Mouse (Mus musculus) liver, embryonic 13.5 days (tissue): ENCODE measurements around the gene Prkca. TPM values are rescaled to one million over a fixed set of nuclear protein-coding genes. Genes with fewer than 3 reads are reported as not detected.

Source experiments
- ATAC-seq: fragments of 200-750 bp; cut with Nextera tagmentation; 2 replicates; pipeline ENCODE4 v1.8.0; 2017; ENCODE audit warnings: low read depth, mild to moderate bottlenecking, moderate number of reproducible peaks, moderate library complexity
- DNase-seq: peaks from one replicate; pipeline ENCODE4 v3.0.0; 2022
- H3K27ac ChIP-seq: fragments of 300-500 bp; sonication (generic); 2 replicates; pipeline ENCODE4 v1.5.1; 2015; ENCODE audit warnings: moderate library complexity, mild to moderate bottlenecking, inconsistent platforms
- H3K27me3 ChIP-seq: fragments of 300-500 bp; sonication (generic); 2 replicates; pipeline ENCODE4 v1.6.1; 2015; ENCODE audit warnings: mild to moderate bottlenecking, inconsistent platforms
- H3K36me3 ChIP-seq: fragments of 300-500 bp; sonication (generic); 2 replicates; pipeline ENCODE4 v1.6.1; 2015; ENCODE audit warnings: mild to moderate bottlenecking, inconsistent platforms
- H3K4me1 ChIP-seq: fragments of 300-500 bp; sonication (generic); replicated peaks from 2 replicates; pipeline ENCODE4 v1.6.1; 2015; ENCODE audit warnings: inconsistent platforms
- H3K4me2 ChIP-seq: fragments of 300-500 bp; sonication (generic); 2 replicates; pipeline ENCODE4 v1.6.1; 2015; ENCODE audit warnings: inconsistent platforms, mild to moderate bottlenecking, moderate library complexity
- H3K4me3 ChIP-seq: fragments of 300-500 bp; sonication (generic); replicated peaks from 2 replicates; pipeline ENCODE4 v1.5.1; 2015; ENCODE audit warnings: mild to moderate bottlenecking, inconsistent platforms
- H3K9ac ChIP-seq: fragments of 300-500 bp; sonication (generic); 2 replicates; pipeline ENCODE4 v1.6.1; 2015; ENCODE audit warnings: mild to moderate bottlenecking, inconsistent platforms
- H3K9me3 ChIP-seq: fragments of 300-500 bp; sonication (generic); replicated peaks from 2 replicates; pipeline ENCODE4 v1.6.1; 2016; ENCODE audit warnings: inconsistent platforms
- WGBS: fragments of 180-500 bp; shearing (Covaris S2); methylation state at CpG from one replicate; pipeline ENCODE4 v1.1.7; 2015; ENCODE audit not compliant: insufficient replicate concordance; 5-methylcytosine and 5-hydroxymethylcytosine counted together
- polyA plus RNA-seq: library from polyadenylated mRNA; unstranded; fragments of >200 nt; fragmentation: Nextera tagmentation; extraction: Ambion mirVana; gene quantifications from 2 replicates; pipeline ENCODE4 v1.2.1, GENCODE M21; 2015

Gene Prkca
- polyA plus RNA-seq, 1 experiment from 2014 or later = 1.9 TPM

- Histone ChIP-seq H3K4me1 (peaks cover 26% of the 10 kb centered on the region), H3K4me2 (no peak overlapping the region), H3K4me3 (no peak overlapping the region), H3K36me3 (no peaks in the 10 kb centered on the region), H3K9me3 (no peaks in the 10 kb centered on the region), H3K27me3 (no peaks in the 10 kb centered on the region), H3K9ac (no peak overlapping the region), H3K27ac (no peak overlapping the region)
- ATAC-seq (no peak), DNase-seq (no peak)
- WGBS = 34% methylated on average over 4 of the region's 4 CpGs
Measured at GRCm38 (mm10) chr11:108228497-108228896, 115.2 kb downstream of the Prkca start.

GRCm38 (mm10) chr11:108226248-108226647, 117.5 kb downstream of the Prkca start:
- Histone ChIP-seq H3K9ac (no peak overlapping the region), H3K4me2 (no peak overlapping the region), H3K36me3 (no peaks in the 10 kb centered on the region), H3K4me1 (peaks cover 27% of the 10 kb centered on the region), H3K4me3 (no peak overlapping the region), H3K27ac (no peak overlapping the region), H3K9me3 (no peaks in the 10 kb centered on the region), H3K27me3 (no peaks in the 10 kb centered on the region)
- no peak for DNase-seq
- WGBS = 87% methylated on average over 5 of the region's 5 CpGs
- no peak for ATAC-seq

- no peak overlapping the region for H3K27ac ChIP-seq
- no peak overlapping the region for H3K4me3 ChIP-seq
- H3K4me2 ChIP-seq = no peak overlapping the region
- H3K36me3 ChIP-seq = no peaks in the 10 kb centered on the region
- no peak overlapping the region for H3K9ac ChIP-seq
- ATAC-seq = no peak
- H3K4me1 ChIP-seq = peaks cover 27% of the 10 kb centered on the region
- 50% methylated on average over 11 of the region's 11 CpGs for WGBS
- H3K9me3 ChIP-seq = no peaks in the 10 kb centered on the region
- H3K27me3 ChIP-seq = no peaks in the 10 kb centered on the region
- no peak for DNase-seq
Measured at GRCm38 (mm10) chr11:108224233-108224973, 119.3 kb downstream of the Prkca start.

- no peak overlapping the region for H3K4me3 ChIP-seq
- H3K27ac ChIP-seq = no peak overlapping the region; the same call in 1 of the 2 replicates
- no peak for DNase-seq
- H3K9ac ChIP-seq = no peak overlapping the region
- H3K27me3 ChIP-seq = no peaks in the 10 kb centered on the region
- H3K36me3 ChIP-seq = no peaks in the 10 kb centered on the region
- no peak; the same call in 1 of the 2 replicates for ATAC-seq
- peaks cover 22% of the 10 kb centered on the region for H3K4me1 ChIP-seq
- no peak overlapping the region for H3K4me2 ChIP-seq
- WGBS = 41% methylated on average over 13 of the region's 13 CpGs
- H3K9me3 ChIP-seq = no peaks in the 10 kb centered on the region
Measured at GRCm38 (mm10) chr11:108223613-108224232, 120.0 kb downstream of the Prkca start.

- Histone ChIP-seq H3K27me3 (no peaks in the 10 kb centered on the region), H3K9me3 (no peaks in the 10 kb centered on the region), H3K4me2 (0 out of 2 replicates have a peak overlapping the region, but pooled peaks have one; percentile 19), H3K27ac (peak overlapping the region; percentile 53; the same call in 1 of the 2 replicates), H3K36me3 (no peaks in the 10 kb centered on the region), H3K4me1 (peaks cover 16% of the 10 kb centered on the region), H3K4me3 (no peak overlapping the region), H3K9ac (no peak overlapping the region)
- ATAC-seq = peak; percentile 47; the same call in 1 of the 2 replicates
- 23% methylated on average over 6 of the region's 6 CpGs for WGBS
- no peak for DNase-seq
Measured at GRCm38 (mm10) chr11:108223154-108223553, 120.6 kb downstream of the Prkca start.

- no peaks in the 10 kb centered on the region for H3K27me3 ChIP-seq
- DNase-seq (peak; percentile 5), ATAC-seq (peak; percentile 63)
- no peaks in the 10 kb centered on the region for H3K36me3 ChIP-seq
- peaks cover 12% of the 10 kb centered on the region for H3K4me1 ChIP-seq
- no peaks in the 10 kb centered on the region for H3K9me3 ChIP-seq
- peak overlapping the region; percentile 19 for H3K4me2 ChIP-seq
- H3K9ac ChIP-seq = no peak overlapping the region
- H3K27ac ChIP-seq = peak overlapping the region; percentile 53
- no peak overlapping the region for H3K4me3 ChIP-seq
- 17% methylated on average over 8 of the region's 8 CpGs for WGBS
Measured at GRCm38 (mm10) chr11:108222616-108223015, 121.1 kb downstream of the Prkca start.

- DNase-seq = no peak
- H3K4me3 ChIP-seq = no peak overlapping the region
- no peak overlapping the region for H3K9ac ChIP-seq
- WGBS = 71% methylated on average over 3 of the region's 3 CpGs
- ATAC-seq = no peak
- no peaks in the 10 kb centered on the region for H3K9me3 ChIP-seq
- no peak overlapping the region for H3K4me2 ChIP-seq
- peaks cover 11% of the 10 kb centered on the region for H3K4me1 ChIP-seq
- H3K27me3 ChIP-seq = no peaks in the 10 kb centered on the region
- H3K36me3 ChIP-seq = no peaks in the 10 kb centered on the region
- no peak overlapping the region for H3K27ac ChIP-seq
Measured at GRCm38 (mm10) chr11:108222026-108222425, 121.7 kb downstream of the Prkca start.

- WGBS = 65% methylated on average over 13 of the region's 13 CpGs
- H3K27ac ChIP-seq = no peak overlapping the region
- peaks cover 11% of the 10 kb centered on the region for H3K4me1 ChIP-seq
- H3K4me2 ChIP-seq = no peak overlapping the region
- ATAC-seq (no peak), DNase-seq (no peak)
- no peaks in the 10 kb centered on the region for H3K27me3 ChIP-seq
- H3K9ac ChIP-seq = no peak overlapping the region
- H3K36me3 ChIP-seq = no peaks in the 10 kb centered on the region
- H3K9me3 ChIP-seq = no peaks in the 10 kb centered on the region
- no peak overlapping the region for H3K4me3 ChIP-seq
Measured at GRCm38 (mm10) chr11:108221124-108221835, 122.4 kb downstream of the Prkca start.

- H3K27me3 ChIP-seq = no peaks in the 10 kb centered on the region
- ATAC-seq = no peak
- no peak overlapping the region for H3K9ac ChIP-seq
- no peaks in the 10 kb centered on the region for H3K36me3 ChIP-seq
- H3K4me1 ChIP-seq = peaks cover 11% of the 10 kb centered on the region
- H3K4me3 ChIP-seq = no peak overlapping the region
- WGBS = 76% methylated on average over 5 of the region's 5 CpGs
- no peak for DNase-seq
- H3K9me3 ChIP-seq = no peaks in the 10 kb centered on the region
- H3K4me2 ChIP-seq = no peak overlapping the region
- H3K27ac ChIP-seq = no peak overlapping the region
Measured at GRCm38 (mm10) chr11:108220605-108221004, 123.1 kb downstream of the Prkca start.

GRCm38 (mm10) chr11:108217043-108217442, 126.7 kb downstream of the Prkca start:
- Histone ChIP-seq H3K36me3 (no peaks in the 10 kb centered on the region), H3K9ac (no peak overlapping the region), H3K9me3 (no peaks in the 10 kb centered on the region), H3K4me2 (no peak overlapping the region), H3K4me1 (peaks cover 4% of the 10 kb centered on the region), H3K27me3 (no peaks in the 10 kb centered on the region), H3K4me3 (no peak overlapping the region), H3K27ac (no peak overlapping the region)
- ATAC-seq (no peak), DNase-seq (no peak)
- WGBS = 70% methylated on average over 8 of the region's 8 CpGs

- Histone ChIP-seq H3K9me3 (no peaks in the 10 kb centered on the region), H3K36me3 (no peaks in the 10 kb centered on the region), H3K27me3 (no peaks in the 10 kb centered on the region), H3K4me3 (no peak overlapping the region), H3K9ac (no peak overlapping the region), H3K4me2 (no peak overlapping the region), H3K4me1 (peaks cover 1% of the 10 kb centered on the region; the same call in 1 of the 2 replicates), H3K27ac (no peak overlapping the region)
- DNase-seq (no peak), ATAC-seq (no peak)
- WGBS = 79% methylated on average over 7 of the region's 7 CpGs
Measured at GRCm38 (mm10) chr11:108216064-108216463, 127.7 kb downstream of the Prkca start.
